ENCODE assay signal across 18 mouse cellular contexts in the genomic region with DNA sequence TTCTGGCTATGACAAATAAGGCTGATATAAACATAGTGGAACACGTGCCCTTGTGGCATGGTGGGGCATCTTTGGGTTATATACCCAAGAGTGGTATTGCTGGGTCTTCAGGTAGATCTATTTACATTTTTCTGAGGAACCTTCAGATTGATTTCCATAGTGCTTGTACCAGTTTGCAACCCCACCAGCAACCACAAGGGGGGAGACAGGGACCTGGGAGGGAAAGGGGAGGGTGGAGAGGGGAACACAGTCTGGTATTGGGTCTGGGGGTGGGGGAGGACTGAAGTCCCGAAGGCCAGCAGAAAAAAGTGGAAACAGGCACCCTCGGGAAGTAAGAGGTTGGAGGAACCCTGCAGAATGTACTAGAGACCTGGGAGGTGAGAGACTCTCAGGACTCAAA.
DNase-seq lines count a peak whose midpoint lies in the region; ATAC-seq and TF ChIP-seq lines count a peak whose summit lies in the region.
"Had no signal": no experiment of that assay in that cellular context is flagged by ENCODE, and none has a peak within 500 bp of the region (broad histone marks: within the 10 kb centered on the region; RNA-seq: fewer than 3 reads in every experiment).

No protein-coding gene starts in this region.

- no peaks in the 10 kb centered on the region for H3K9me3 ChIP-seq in forebrain, postnatal 0 days (ENCODE audit: low read length)
- no peaks in the 10 kb centered on the region for H3K9me3 ChIP-seq in forebrain, embryonic 16.5 days (ENCODE audit: control insufficient read depth, low read length)
- no peaks in the 10 kb centered on the region for H3K9me3 ChIP-seq in midbrain, postnatal 0 days (ENCODE audit: low read length)
- H3K9me3 ChIP-seq in midbrain, embryonic 15.5 days: no peaks in the 10 kb centered on the region
- H3K9me3 ChIP-seq: hindbrain, embryonic 13.5 days; liver, embryonic 15.5 days had no signal

- H3K4me2 ChIP-seq in forebrain, postnatal 0 days (ENCODE audit: low read depth): no peak overlapping the region
- H3K4me2 ChIP-seq in forebrain, embryonic 16.5 days (ENCODE audit: low read length): no peak overlapping the region
- no peak overlapping the region for H3K4me2 ChIP-seq in midbrain, postnatal 0 days (ENCODE audit: low read depth, low read length, poor library complexity, severe bottlenecking)
- H3K4me2 ChIP-seq in midbrain, embryonic 15.5 days: no peak overlapping the region
- H3K4me2 ChIP-seq: hindbrain, embryonic 13.5 days; liver, embryonic 15.5 days had no signal

- H3K27ac ChIP-seq in forebrain, postnatal 0 days (ENCODE audit: low read depth, low read length): no peak overlapping the region
- H3K27ac ChIP-seq in forebrain, embryonic 16.5 days (ENCODE audit: low read length): no peak overlapping the region
- H3K27ac ChIP-seq in midbrain, postnatal 0 days (ENCODE audit: low read depth, low read length): no peak overlapping the region
- no peak overlapping the region for H3K27ac ChIP-seq in midbrain, embryonic 15.5 days
- H3K27ac ChIP-seq: forebrain, embryonic 10.5 days; hindbrain, embryonic 13.5 days; liver, embryonic 15.5 days had no signal

- no peak for DNase-seq in forebrain, postnatal 0 days
- DNase-seq in kidney, postnatal 4 days: peak; percentile 17 to 31
- no peak for DNase-seq in kidney, postnatal 14 days
- no peak for DNase-seq in midbrain, postnatal 0 days (ENCODE audit: low spot score)
- DNase-seq in lung, postnatal 36 days: peak; percentile 31
- DNase-seq: cerebellum, adult 11 months; cerebellum, postnatal 36 days; gastrocnemius, postnatal 36 days; kidney, adult 8-10 months; right cerebral cortex, postnatal 4 days; thymus, adult 18-20 months had no signal

- no peak overlapping the region for H3K9ac ChIP-seq in forebrain, postnatal 0 days
- H3K9ac ChIP-seq in forebrain, embryonic 16.5 days (replicated peaks; ENCODE audit: low read depth, low read length): no peak overlapping the region
- no peak overlapping the region for H3K9ac ChIP-seq in midbrain, postnatal 0 days (replicated peaks; ENCODE audit: low read length, poor library complexity, severe bottlenecking)
- no peak overlapping the region for H3K9ac ChIP-seq in midbrain, embryonic 15.5 days
- H3K9ac ChIP-seq: hindbrain, embryonic 13.5 days; liver, embryonic 15.5 days had no signal

- no peaks in the 10 kb centered on the region for H3K4me1 ChIP-seq in forebrain, postnatal 0 days (ENCODE audit: insufficient read depth)
- no peaks in the 10 kb centered on the region for H3K4me1 ChIP-seq in forebrain, embryonic 16.5 days (replicated peaks; ENCODE audit: control insufficient read depth, insufficient read depth, low read length)
- H3K4me1 ChIP-seq in midbrain, postnatal 0 days (ENCODE audit: insufficient read depth, low read length): no peaks in the 10 kb centered on the region
- no peaks in the 10 kb centered on the region for H3K4me1 ChIP-seq in midbrain, embryonic 15.5 days
- H3K4me1 ChIP-seq: forebrain, embryonic 10.5 days; hindbrain, embryonic 13.5 days; liver, embryonic 15.5 days had no signal

- ATAC-seq in forebrain, postnatal 0 days: no peak
- no peak for ATAC-seq in forebrain, embryonic 16.5 days
- ATAC-seq in midbrain, postnatal 0 days (ENCODE audit: low FRiP score): no peak
- no peak for ATAC-seq in midbrain, embryonic 15.5 days (replicated peaks)
- ATAC-seq in inflammation-experienced regulatory T-cells, adult 6 months: no peak

- H3K27me3 ChIP-seq in forebrain, postnatal 0 days (ENCODE audit: insufficient read depth, low read length): no peaks in the 10 kb centered on the region
- H3K27me3 ChIP-seq in forebrain, embryonic 16.5 days (replicated peaks; ENCODE audit: control insufficient read depth, insufficient read depth, low read length): no peaks in the 10 kb centered on the region
- H3K27me3 ChIP-seq in midbrain, postnatal 0 days (ENCODE audit: insufficient read depth, low read length): no peaks in the 10 kb centered on the region
- no peaks in the 10 kb centered on the region for H3K27me3 ChIP-seq in midbrain, embryonic 15.5 days (replicated peaks)
- H3K27me3 ChIP-seq: hindbrain, embryonic 13.5 days; liver, embryonic 15.5 days had no signal

- TF ChIP-seq CTCF in forebrain, postnatal 0 days (IDR thresholded peaks at IDR 0.05; ENCODE audit: low read depth): 0 out of 2 replicates have a peak, but pooled peaks have one; percentile 25
- 0 out of 2 replicates have a peak, but pooled peaks have one; percentile 23 for TF ChIP-seq CTCF in midbrain, postnatal 0 days (IDR thresholded peaks at IDR 0.05)

- WGBS in forebrain, postnatal 0 days: 64% methylated on average over 3 of the region's 3 CpGs
- WGBS in forebrain, embryonic 16.5 days: 59% methylated on average over 3 of the region's 3 CpGs
- WGBS in midbrain, postnatal 0 days: 69% methylated on average over 3 of the region's 3 CpGs
- WGBS in midbrain, embryonic 15.5 days: 57% methylated on average over 3 of the region's 3 CpGs

- no peaks in the 10 kb centered on the region for H3K36me3 ChIP-seq in forebrain, postnatal 0 days (ENCODE audit: insufficient read depth)
- H3K36me3 ChIP-seq in forebrain, embryonic 16.5 days (ENCODE audit: control insufficient read depth, insufficient read depth): no peaks in the 10 kb centered on the region
- H3K36me3 ChIP-seq in midbrain, postnatal 0 days (ENCODE audit: insufficient read depth, low read length): no peaks in the 10 kb centered on the region
- no peaks in the 10 kb centered on the region for H3K36me3 ChIP-seq in midbrain, embryonic 15.5 days (replicated peaks)
- H3K36me3 ChIP-seq: forebrain, embryonic 10.5 days; G1E; hindbrain, embryonic 13.5 days; liver, embryonic 15.5 days had no signal

- no peak overlapping the region for H3K4me3 ChIP-seq in forebrain, postnatal 0 days (ENCODE audit: low read depth, low read length)
- H3K4me3 ChIP-seq in forebrain, embryonic 16.5 days (replicated peaks; ENCODE audit: low read length): no peak overlapping the region
- no peak overlapping the region for H3K4me3 ChIP-seq in midbrain, postnatal 0 days (ENCODE audit: low read depth, low read length)
- H3K4me3 ChIP-seq in midbrain, embryonic 15.5 days: no peak overlapping the region
- H3K4me3 ChIP-seq: forebrain, embryonic 10.5 days; hindbrain, embryonic 13.5 days; liver, embryonic 15.5 days had no signal

Comparison
In these comparisons a context has a peak if more than half of its experiments do, and no peak if none do; other contexts are left out.
1. DNase-seq: peak in kidney, postnatal 4 days (2 of 2) and lung, postnatal 36 days (single experiment); none in forebrain, postnatal 0 days (single experiment), kidney, postnatal 14 days (single experiment) and midbrain, postnatal 0 days (single experiment).